Mouse (Mus musculus) MEL (cell line): ENCODE measurements around the gene Iqcb1. TPM values are rescaled to one million over a fixed set of nuclear protein-coding genes. Genes with fewer than 3 reads are reported as not detected.

ENCODE experiments used
- DNase-seq: peaks from one replicate; pipeline ENCODE4 v3.0.0; 2011; ENCODE audit warnings: low read depth, low spot score
- H3K27ac ChIP-seq: 2 replicates; pipeline ENCODE4 v1.5.1; 2012; ENCODE audit warnings: low read depth, mild to moderate bottlenecking, control low read depth, low read length, moderate library complexity; ENCODE audit not compliant: control insufficient read depth
- H3K27me3 ChIP-seq, 2 experiments: fragments of 150-350 bp in 1 of 2; sonication (generic) in 1 of 2; 2 replicates each; pipeline ENCODE4 v1.6.1; 2012; ENCODE audit warnings: low read length in 2 of 2, mild to moderate bottlenecking in 2 of 2, improper control_type of control experiment in 1 of 2, moderate library complexity in 1 of 2; ENCODE audit not compliant: insufficient read depth in 2 of 2, control insufficient read depth in 1 of 2
- H3K36me3 ChIP-seq, 2 experiments: 2 replicates each; pipeline ENCODE4 v1.6.1; 2012 to 2014; ENCODE audit warnings: low read length in 2 of 2, improper control_type of control experiment in 1 of 2, inconsistent platforms in 1 of 2, mild to moderate bottlenecking in 1 of 2; ENCODE audit not compliant: insufficient read depth in 2 of 2, control insufficient read depth in 1 of 2
- H3K4me1 ChIP-seq, 2 experiments: fragments of 150-350 bp in 1 of 2; sonication (generic) in 1 of 2; 2 replicates each; pipeline ENCODE4 v1.6.1; 2012; ENCODE audit warnings: low read length in 2 of 2, improper control_type of control experiment in 1 of 2, mild to moderate bottlenecking in 1 of 2; ENCODE audit not compliant: insufficient read depth in 2 of 2, control insufficient read depth in 1 of 2
- H3K4me3 ChIP-seq, 2 experiments: fragments of 150-350 bp in 1 of 2; sonication (generic) in 1 of 2; 2 replicates each; pipeline ENCODE4 v1.5.1; 2012; ENCODE audit warnings: low read depth in 2 of 2, low read length in 2 of 2, mild to moderate bottlenecking in 2 of 2, moderate library complexity in 2 of 2, control low read depth in 1 of 2, improper control_type of control experiment in 1 of 2; ENCODE audit not compliant: control insufficient read depth in 1 of 2, insufficient read depth in 1 of 2
- H3K79me2 ChIP-seq: 2 replicates; pipeline ENCODE4 v1.6.1; 2012; ENCODE audit warnings: mild to moderate bottlenecking, low read length, moderate library complexity; ENCODE audit not compliant: control insufficient read depth, poor library complexity, insufficient read depth
- H3K9ac ChIP-seq: 2 replicates; pipeline ENCODE4 v1.6.1; 2012; ENCODE audit warnings: low read depth, mild to moderate bottlenecking, control low read depth, low read length, moderate library complexity; ENCODE audit not compliant: control insufficient read depth, poor library complexity, severe bottlenecking
- H3K9me3 ChIP-seq: fragments of 150-350 bp; sonication (generic); replicated peaks from 2 replicates; pipeline ENCODE4 v1.6.1; 2012; ENCODE audit warnings: mild to moderate bottlenecking, low read length, improper control_type of control experiment, moderate library complexity; ENCODE audit not compliant: insufficient read depth
- CHD1 ChIP-seq: IDR thresholded peaks from 2 replicates; pipeline ENCODE4 v1.6.1; 2012; ENCODE audit warnings: low read depth, mild to moderate bottlenecking, inconsistent platforms, low read length, improper control_type of control experiment
- E2F4 ChIP-seq: IDR thresholded peaks from 2 replicates; pipeline ENCODE4 v1.6.1; 2011; ENCODE audit warnings: low read depth, low read length, improper control_type of control experiment, borderline replicate concordance
- EP300 ChIP-seq, 2 experiments: IDR thresholded peaks; 2 replicates each; pipeline ENCODE4 v1.6.1; 2011; ENCODE audit warnings: improper control_type of control experiment in 2 of 2, low read length in 2 of 2, low read depth in 1 of 2, mild to moderate bottlenecking in 1 of 2
- ETS1 ChIP-seq: IDR thresholded peaks from 2 replicates; pipeline ENCODE4 v1.6.1; 2012; ENCODE audit warnings: low read depth, mild to moderate bottlenecking, inconsistent platforms, low read length, improper control_type of control experiment, moderate library complexity
- GATA1 ChIP-seq: IDR thresholded peaks from 2 replicates; pipeline ENCODE4 v1.6.1; 2011; ENCODE audit warnings: low read depth, low read length, improper control_type of control experiment
- HCFC1 ChIP-seq: IDR thresholded peaks from 2 replicates; pipeline ENCODE4 v1.6.1; 2012; ENCODE audit warnings: low read depth, mild to moderate bottlenecking, inconsistent platforms, low read length, improper control_type of control experiment, moderate library complexity
- MAFK ChIP-seq: IDR thresholded peaks from 2 replicates; pipeline ENCODE4 v1.6.1; 2011; ENCODE audit warnings: low read depth, mild to moderate bottlenecking, low read length, improper control_type of control experiment, borderline replicate concordance
- MAZ ChIP-seq: IDR thresholded peaks from 2 replicates; pipeline ENCODE4 v1.6.1; 2012; ENCODE audit warnings: low read depth, mild to moderate bottlenecking, inconsistent platforms, low read length, improper control_type of control experiment
- MYC ChIP-seq: IDR thresholded peaks from 2 replicates; pipeline ENCODE4 v1.6.1; 2011; ENCODE audit warnings: low read depth, mild to moderate bottlenecking, low read length, improper control_type of control experiment, moderate library complexity
- NELFE ChIP-seq: IDR thresholded peaks from 2 replicates; pipeline ENCODE4 v1.6.1; 2011; ENCODE audit warnings: low read depth, low read length, improper control_type of control experiment
- POLR2A ChIP-seq, 2 experiments: IDR thresholded peaks; 2 replicates each; pipeline ENCODE4 v1.6.1; 2011 to 2012; ENCODE audit warnings: low read length in 2 of 2, mild to moderate bottlenecking in 2 of 2, control low read depth in 1 of 2, improper control_type of control experiment in 1 of 2, low read depth in 1 of 2, moderate library complexity in 1 of 2; ENCODE audit not compliant: control insufficient read depth in 1 of 2, insufficient read depth in 1 of 2, poor library complexity in 1 of 2
- POLR2AphosphoS2 ChIP-seq: IDR thresholded peaks from 2 replicates; pipeline ENCODE4 v1.6.1; 2011; ENCODE audit warnings: low read length, improper control_type of control experiment
- RCOR1 ChIP-seq: IDR thresholded peaks from 2 replicates; pipeline ENCODE4 v1.6.1; 2012; ENCODE audit warnings: low read depth, mild to moderate bottlenecking, inconsistent platforms, low read length, improper control_type of control experiment
- SIN3A ChIP-seq: IDR thresholded peaks from 2 replicates; pipeline ENCODE4 v1.6.1; 2012; ENCODE audit warnings: low read length, improper control_type of control experiment, inconsistent platforms
- TAL1 ChIP-seq: IDR thresholded peaks from 2 replicates; pipeline ENCODE4 v1.6.1; 2012; ENCODE audit warnings: mild to moderate bottlenecking, inconsistent platforms, low read length, moderate library complexity, mixed read lengths
- TCF12 ChIP-seq: IDR thresholded peaks from 2 replicates; pipeline ENCODE4 v1.6.1; 2014; ENCODE audit warnings: low read depth, mild to moderate bottlenecking, inconsistent platforms, low read length, improper control_type of control experiment, moderate library complexity
- ZC3H11A ChIP-seq: IDR thresholded peaks from 2 replicates; pipeline ENCODE4 v1.6.1; 2012; ENCODE audit warnings: low read depth, mild to moderate bottlenecking, inconsistent platforms, low read length, improper control_type of control experiment
- ZNF384 ChIP-seq: IDR thresholded peaks from 2 replicates; pipeline ENCODE4 v1.6.1; 2012; ENCODE audit warnings: low read depth, mild to moderate bottlenecking, inconsistent platforms, low read length, improper control_type of control experiment
- polyA plus RNA-seq, 2 experiments: library from polyadenylated mRNA; stranded (reverse) in 1 of 2; unstranded in 1 of 2; fragments of >175 nt in 1 of 2; fragments of >200 nt in 1 of 2; gene quantifications; 2 replicates each; pipeline versions ENCODE4 v1.2.1 to v1.2.4; 2012; ENCODE audit warnings: low replicate concordance in 2 of 2, low read depth in 1 of 2; ENCODE audit not compliant: insufficient read length in 2 of 2, insufficient read depth in 1 of 2, missing spikeins in 1 of 2
- total RNA-seq: library from RNA; depleted of rRNA; stranded (reverse); fragments of 300-350 nt; gene quantifications from 2 replicates; pipeline ENCODE4 v1.2.3, GENCODE M21; 2012

Iqcb1 gene
- total and polyA plus RNA-seq, 3 experiments, result 8.7 to 14.2 TPM; not detected in 1

DNA sequence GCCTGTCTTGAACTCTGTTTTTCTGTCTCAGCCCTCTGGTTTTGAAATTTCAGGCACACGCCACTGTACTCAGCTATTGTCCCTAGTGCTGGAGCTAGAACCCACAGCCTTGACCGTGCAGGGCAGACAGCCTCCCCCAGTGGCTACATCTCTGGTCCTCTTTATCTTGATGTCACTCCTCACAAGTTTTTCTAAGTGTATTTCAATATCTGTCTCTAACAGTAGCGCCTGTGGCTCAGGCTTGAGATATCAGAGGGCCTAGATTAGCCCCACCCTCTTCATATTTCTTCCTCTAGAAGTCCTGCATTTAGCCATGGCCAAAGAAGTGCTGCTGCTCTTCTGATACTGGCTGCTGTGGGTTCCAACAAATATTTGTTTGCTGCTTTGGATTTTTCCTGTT is 62.4 kb downstream of the Iqcb1 start:
- H3K9ac ChIP-seq, result peak overlapping the region; percentile 34; the same call in 1 of the 2 replicates
- no peaks in the 10 kb centered on the region for H3K79me2 ChIP-seq
- H3K36me3 ChIP-seq, result peaks cover under 1 to 15% of the 10 kb centered on the region in 2 experiments; a peak in 3 of 4 replicates
- H3K9me3 ChIP-seq, result no peaks in the 10 kb centered on the region
- no peaks in the 10 kb centered on the region for H3K27me3 ChIP-seq
- H3K4me1 ChIP-seq, result peaks cover 9 to 10% of the 10 kb centered on the region in 2 experiments
- peak overlapping the region; percentile 62 for H3K27ac ChIP-seq
- DNase-seq, result peak; percentile 77
- no peak for TF ChIP-seq ZC3H11A
- peak; percentile 84 for TF ChIP-seq TAL1
- TF ChIP-seq ETS1, result peak; percentile 53; the same call in 1 of the 2 replicates
- no peak for TF ChIP-seq MYC
- TF ChIP-seq EP300 (IDR thresholded peaks at IDR 0.05; ENCODE audit: low read depth in 1 of 2, low read length in 2 of 2), result peak; percentile 78 to 89
- TF ChIP-seq TCF12, result peak; percentile 95
- peak; percentile 55; the same call in 1 of the 2 replicates for TF ChIP-seq MAZ
- peak; percentile 59 for TF ChIP-seq RCOR1
- TF ChIP-seq MAFK, result peak; percentile 39; the same call in 1 of the 2 replicates
- TF ChIP-seq POLR2A (IDR thresholded peaks at IDR 0.05; ENCODE audit: control insufficient read depth in 1 of 2, insufficient read depth in 1 of 2, low read depth in 1 of 2, low read length in 2 of 2, poor library complexity in 1 of 2), result no peak
- peak; percentile 47; the same call in 1 of the 2 replicates for TF ChIP-seq ZNF384
- peak; percentile 62 for TF ChIP-seq SIN3A
- TF ChIP-seq GATA1, result peak; percentile 92
- H3K4me3 ChIP-seq, result no peak overlapping the region

DNA sequence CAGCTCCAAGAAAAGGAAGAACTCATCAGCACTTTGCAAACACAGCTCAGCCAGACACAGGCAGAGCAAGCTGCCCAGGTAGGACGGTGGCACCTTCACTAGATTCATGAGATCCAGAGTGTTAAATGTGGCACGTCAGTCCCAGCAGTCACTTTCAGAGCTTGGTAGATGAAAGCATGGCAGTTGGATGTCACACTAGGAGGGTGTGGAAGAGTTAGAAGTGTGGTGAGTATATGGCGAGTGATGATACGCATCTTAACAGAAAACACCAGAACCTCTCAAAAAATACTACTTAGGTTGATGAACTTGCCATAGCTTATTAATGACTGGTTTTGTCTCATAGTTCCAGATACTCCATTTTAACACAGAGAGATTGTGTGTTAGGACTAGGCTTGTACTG is 63.2 kb downstream of the Iqcb1 start:
- Histone ChIP-seq H3K4me3 (no peak overlapping the region), H3K27me3 (no peaks in the 10 kb centered on the region), H3K79me2 (no peaks in the 10 kb centered on the region), H3K9me3 (no peaks in the 10 kb centered on the region), H3K36me3 (peaks cover 0 to 15% of the 10 kb centered on the region in 2 experiments; a peak in 2 of 4 replicates), H3K4me1 (peaks cover 9 to 10% of the 10 kb centered on the region in 2 experiments), H3K9ac (no peak overlapping the region), H3K27ac (no peak overlapping the region)
- TF ChIP-seq HCFC1 (no peak), CHD1 (no peak), POLR2AphosphoS2 (no peak), NELFE (no peak), MAZ (no peak), TCF12 (no peak), ZC3H11A (no peak), ETS1 (no peak), EP300 (IDR thresholded peaks at IDR 0.05; ENCODE audit: low read depth in 1 of 2, low read length in 2 of 2) (no peak), MYC (no peak), E2F4 (no peak)
- DNase-seq, result no peak
